Mouse (Mus musculus) myocyte (in vitro differentiated cells): ENCODE measurements around the gene Emc6.

ENCODE experiments used
- CEBPB ChIP-seq: IDR thresholded peaks from 2 replicates; pipeline ENCODE4 v1.6.1; 2011; ENCODE audit warnings: mild to moderate bottlenecking, moderate library complexity; ENCODE audit not compliant: poor library complexity, insufficient read depth, severe bottlenecking
- E2F4 ChIP-seq: IDR thresholded peaks from one replicate; pipeline ENCODE4 v1.6.1; 2011; ENCODE audit warnings: mild to moderate bottlenecking, control low read depth, moderate library complexity; ENCODE audit not compliant: insufficient read depth
- MAX ChIP-seq: IDR thresholded peaks from one replicate; pipeline ENCODE4 v1.6.1; 2011; ENCODE audit warnings: low read depth, mild to moderate bottlenecking, control low read depth
- MYOD1 ChIP-seq, 3 experiments: IDR thresholded peaks; one replicate each; pipeline ENCODE4 v1.6.1; 2011; ENCODE audit warnings: control low read depth in 2 of 3, low read depth in 2 of 3, mild to moderate bottlenecking in 2 of 3, moderate library complexity in 1 of 3; ENCODE audit not compliant: insufficient read length in 2 of 3, control insufficient read depth in 1 of 3
- MYOG ChIP-seq, 3 experiments: IDR thresholded peaks; one replicate each; pipeline ENCODE4 v1.6.1; 2011; ENCODE audit warnings: control low read depth in 2 of 3, low read depth in 2 of 3, mild to moderate bottlenecking in 2 of 3; ENCODE audit not compliant: insufficient read length in 2 of 3, control insufficient read depth in 1 of 3, insufficient read depth in 1 of 3
- POLR2A ChIP-seq: IDR thresholded peaks from one replicate; pipeline ENCODE4 v1.6.1; 2011; ENCODE audit warnings: low read depth, mild to moderate bottlenecking, control low read depth, moderate library complexity; ENCODE audit not compliant: insufficient read length
- POLR2AphosphoS2 ChIP-seq: IDR thresholded peaks from one replicate; pipeline ENCODE4 v1.6.1; 2011; ENCODE audit warnings: low read depth, control low read depth; ENCODE audit not compliant: insufficient read length
- REST ChIP-seq: IDR thresholded peaks from one replicate; pipeline ENCODE4 v1.6.1; 2011; ENCODE audit warnings: mild to moderate bottlenecking, control low read depth, moderate library complexity; ENCODE audit not compliant: insufficient read depth, insufficient read length
- SRF ChIP-seq: IDR thresholded peaks from one replicate; pipeline ENCODE4 v1.6.1; 2011; ENCODE audit warnings: low read depth; ENCODE audit not compliant: control insufficient read depth, insufficient read length
- TCF12 ChIP-seq: IDR thresholded peaks from one replicate; pipeline ENCODE4 v1.6.1; 2011; ENCODE audit warnings: mild to moderate bottlenecking, control low read depth; ENCODE audit not compliant: poor library complexity, insufficient read depth, severe bottlenecking
- USF1 ChIP-seq: IDR thresholded peaks from one replicate; pipeline ENCODE4 v1.6.1; 2011; ENCODE audit warnings: low read depth, mild to moderate bottlenecking, control low read depth, moderate library complexity

DNA sequence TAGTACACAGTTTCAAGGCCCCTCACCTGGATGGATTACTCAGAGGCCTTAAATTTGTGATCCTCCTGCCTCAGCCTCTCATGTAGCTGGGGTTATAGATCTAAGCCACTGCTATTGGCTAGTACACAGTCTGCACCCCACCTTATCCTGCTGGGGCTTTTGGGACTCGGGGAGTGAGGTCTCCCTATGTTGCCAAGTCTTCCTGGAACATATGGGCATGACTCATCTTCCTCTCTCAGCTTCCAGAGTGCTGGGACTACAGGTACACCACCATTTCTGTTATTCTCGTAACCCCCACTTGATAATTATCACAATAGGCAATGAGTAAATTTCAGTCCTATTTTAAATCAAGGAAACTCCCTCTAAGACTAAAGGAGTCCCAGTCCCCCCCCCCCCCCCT lies 17.6 kb upstream of the Emc6 start:
- no peak for TF ChIP-seq POLR2A
- no peak for TF ChIP-seq MAX
- TF ChIP-seq MYOD1 (IDR thresholded peaks at IDR 0.05; ENCODE audit: control insufficient read depth in 1 of 3, insufficient read length in 2 of 3, low read depth in 2 of 3), result no peak
- no peak for TF ChIP-seq E2F4
- no peak for TF ChIP-seq USF1
- no peak for TF ChIP-seq REST
- TF ChIP-seq TCF12, result no peak
- TF ChIP-seq MYOG (IDR thresholded peaks at IDR 0.05; ENCODE audit: control insufficient read depth in 1 of 3, insufficient read depth in 1 of 3, insufficient read length in 2 of 3, low read depth in 2 of 3), result no peak
- no peak for TF ChIP-seq CEBPB
- TF ChIP-seq SRF, result no peak
- TF ChIP-seq POLR2AphosphoS2, result no peak
